Mouse (Mus musculus): ENCODE results near the gene Ncor2.

- TF ChIP-seq CTCF (IDR thresholded peaks at IDR 0.05; ENCODE audit: extremely low read depth, insufficient read length, insufficient replicate concordance, low read depth, low read length), result no peak
- no peak for TF ChIP-seq POLR2A (IDR thresholded peaks at IDR 0.05; ENCODE audit: low read depth, low read length)
Measured at GRCm38 (mm10) chr5:125133651-125134050, 45.4 kb downstream of the Ncor2 start.
